Mouse (Mus musculus): Measurements from ENCODE around the gene Ufl1.
"Not testable (repeated sequence)": the region's sequence is repeated elsewhere in the genome, so short reads cannot be mapped to it uniquely, and the experiment has no call there.

The Ufl1 gene

GRCm38 (mm10) chr4:25281671-25282038 is at the start of gene Ufl1:
TSS of gene Ufl1 (minus strand) at chr4:25281821.
- DNase-seq, result peak; percentile 97 to 98

DNA sequence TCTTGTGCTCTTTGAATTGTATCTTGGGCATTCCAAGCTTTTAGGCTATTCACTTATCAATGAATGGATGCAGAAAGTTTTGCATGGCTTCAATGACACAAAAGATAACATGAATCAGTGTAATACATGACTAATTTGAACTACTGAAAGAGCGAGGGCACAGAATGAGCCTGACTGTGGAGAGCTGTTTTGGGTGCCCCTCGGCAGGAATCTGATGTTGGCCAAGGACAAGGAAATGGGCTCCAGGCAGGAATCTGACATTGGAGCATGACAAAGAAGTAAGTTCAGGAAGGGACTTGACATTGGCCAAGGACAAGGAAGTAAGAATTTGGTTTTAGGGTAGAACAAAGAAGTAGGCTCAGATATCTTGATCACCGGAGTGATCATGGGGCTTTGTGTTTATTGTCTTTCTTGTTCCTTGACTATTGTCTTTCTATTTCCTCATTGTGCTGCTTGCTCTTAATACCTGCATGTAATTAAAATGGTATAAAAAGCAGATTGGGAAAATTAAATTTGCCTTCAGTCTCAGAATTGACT is 44.1 kb upstream of the Ufl1 start:
- no peak for DNase-seq

DNA sequence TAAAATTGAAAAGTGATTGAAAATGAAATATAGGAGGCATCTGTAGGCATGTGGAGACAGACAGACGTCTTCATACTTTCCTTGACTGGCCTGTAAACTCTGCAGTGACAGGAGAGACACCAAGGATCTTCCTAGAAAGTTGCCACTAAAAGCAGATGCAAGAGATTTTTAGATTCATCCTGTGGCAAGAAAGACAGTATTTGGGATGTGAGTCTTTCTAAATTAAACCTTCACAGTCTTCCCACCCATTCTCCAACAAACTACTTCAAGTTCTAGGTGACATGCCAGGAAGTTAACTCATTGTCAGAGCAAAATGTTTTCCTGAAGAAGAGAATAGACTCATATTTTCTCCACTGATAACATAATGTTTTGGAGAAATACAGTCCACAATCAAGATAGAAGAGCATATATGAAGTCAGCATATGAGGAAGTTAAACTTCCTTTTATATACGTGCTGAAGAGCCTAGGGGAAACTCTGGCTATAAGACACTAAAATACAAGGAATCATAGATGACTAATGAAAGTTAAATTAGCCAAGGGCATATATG is 41.1 kb upstream of the Ufl1 start:
- no peak for DNase-seq

- no peak for DNase-seq
Observed at GRCm38 (mm10) chr4:25313767-25314166, 32.1 kb upstream of the Ufl1 start.

DNA sequence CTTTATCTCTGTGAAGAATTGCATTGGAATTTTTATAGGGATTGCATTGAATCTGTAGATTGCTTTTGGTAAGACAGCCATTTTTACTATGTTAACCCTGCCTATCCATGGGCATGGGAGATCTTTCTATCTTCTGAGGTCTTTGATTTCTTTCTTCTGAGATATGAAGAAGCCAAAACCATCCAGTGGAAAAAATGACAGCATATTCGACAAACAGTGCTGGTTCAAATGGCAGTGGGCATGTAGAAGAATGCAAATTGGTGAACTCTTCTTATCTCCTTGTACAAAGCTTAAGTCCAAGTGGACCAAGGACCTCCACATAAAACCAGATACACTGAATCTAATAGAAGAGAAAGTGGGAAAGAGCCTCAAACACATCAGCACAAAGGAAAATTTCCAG is 3.4 kb upstream of the Ufl1 start:
- not testable (repeated sequence) for DNase-seq

- no peak for DNase-seq
Observed at GRCm38 (mm10) chr4:25280938-25281670, 517 bp downstream of the Ufl1 start.

- no peak for DNase-seq
Observed at GRCm38 (mm10) chr4:25272861-25273627, 8.6 kb downstream of the Ufl1 start.

DNA sequence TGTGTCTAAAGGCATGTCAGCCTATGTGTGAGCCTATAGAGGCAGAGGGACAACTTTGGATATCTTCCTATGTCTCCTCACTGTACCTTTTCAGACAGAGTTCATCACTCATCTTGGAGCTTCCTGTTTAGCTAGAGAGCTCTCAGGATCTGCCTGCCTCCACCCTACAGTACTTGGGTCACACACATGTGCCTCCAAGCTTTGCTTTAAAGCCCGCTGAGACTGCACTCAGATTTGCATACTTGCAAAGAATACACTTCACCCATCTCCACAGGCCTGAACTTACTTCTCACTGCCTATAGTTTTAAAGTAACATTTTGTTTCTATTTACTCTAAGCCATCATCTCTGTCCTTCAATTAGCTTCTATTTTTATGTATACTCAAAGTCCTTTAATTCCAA is 9.7 kb downstream of the Ufl1 start:
- DNase-seq, result no peak

DNA sequence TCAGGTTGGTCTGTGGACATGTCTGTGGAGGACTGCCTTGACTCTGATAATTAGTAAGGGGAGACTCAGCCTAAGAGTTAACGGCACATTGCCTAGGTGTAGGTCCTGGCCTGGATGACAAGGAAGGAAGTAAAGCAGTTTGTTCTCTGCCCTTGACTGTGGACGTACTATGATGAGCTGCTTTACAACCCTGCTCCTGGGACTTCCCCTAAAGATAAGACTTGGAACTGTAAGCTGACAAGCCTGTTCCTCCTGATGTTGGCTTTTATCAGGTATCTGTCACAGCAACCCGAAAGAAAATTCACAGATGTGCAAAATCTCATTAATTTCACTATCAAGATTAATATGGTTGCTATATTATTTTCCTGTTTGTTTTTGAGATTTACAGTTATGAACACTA is 14.5 kb downstream of the Ufl1 start:
- no peak for DNase-seq

DNA sequence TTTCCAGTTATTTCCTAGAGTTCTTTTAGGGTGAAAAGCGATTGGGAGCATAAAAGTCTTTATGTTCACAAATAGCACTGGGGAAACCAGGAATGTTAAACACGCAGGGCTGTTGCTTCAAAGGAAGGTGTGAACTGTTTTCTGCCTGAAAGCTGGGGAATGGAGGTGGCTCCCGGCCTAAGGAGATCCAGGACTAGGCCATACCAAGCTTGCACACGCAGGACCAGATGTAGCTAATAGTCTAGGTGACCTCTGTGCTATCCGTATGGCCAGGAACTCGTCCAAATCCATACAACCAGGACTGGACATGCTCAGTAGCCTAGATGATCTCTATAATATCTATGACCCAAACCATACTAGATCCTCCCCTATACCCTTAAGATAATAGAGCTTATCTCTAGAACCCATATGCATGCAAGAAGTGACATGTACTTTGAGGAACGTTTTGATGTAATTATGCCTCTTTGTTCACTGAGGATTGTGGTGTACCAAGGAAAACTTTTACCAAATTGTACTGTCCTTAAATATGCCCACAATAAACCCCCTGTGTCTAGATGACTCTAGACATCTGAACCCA is 23.7 kb downstream of the Ufl1 start:
- no peak for DNase-seq

DNA sequence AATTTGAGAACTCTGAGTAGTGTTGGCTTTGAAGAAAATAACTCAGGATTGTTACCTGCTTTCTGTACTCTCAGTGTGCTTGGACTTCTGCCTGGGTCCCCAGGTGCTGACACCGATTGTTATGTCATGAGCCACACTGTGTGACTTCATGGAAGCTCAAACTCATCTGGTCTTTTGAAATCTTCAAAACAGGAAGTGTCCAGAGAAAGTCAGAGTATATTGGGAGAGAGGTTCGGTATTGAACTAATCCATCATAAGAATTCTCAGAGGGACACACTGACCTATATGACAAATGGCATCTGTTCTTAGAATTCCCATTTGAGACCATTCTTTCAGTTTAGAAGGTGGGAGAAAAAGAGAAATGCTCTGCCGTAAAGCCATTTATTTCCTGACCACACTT is 38.8 kb downstream of the Ufl1 start, which contains the start of gene Fhl5:
Gene Fhl5, minus strand, starts transcription at position 101 of the 400 bp plus-strand sequence.
- DNase-seq, result no peak

DNA sequence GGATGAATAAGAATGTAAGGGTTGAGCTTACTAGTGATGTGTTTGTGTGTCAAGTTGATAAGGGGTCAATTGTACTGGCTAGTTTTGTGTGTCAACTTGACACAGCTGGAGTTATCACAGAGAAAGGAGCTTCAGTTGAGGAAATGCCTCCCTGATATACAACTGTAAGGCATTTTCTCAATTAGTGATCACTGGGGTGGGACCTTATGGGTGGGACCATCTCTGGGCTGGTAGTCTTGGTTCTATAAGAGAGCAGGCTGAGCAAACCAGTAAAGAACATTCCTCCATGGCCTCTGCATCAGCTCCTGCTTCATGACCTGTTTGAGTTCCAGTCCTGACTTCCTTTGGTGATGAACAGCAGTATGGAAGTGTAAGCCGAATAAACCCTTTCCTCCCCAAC is 46.0 kb downstream of the Ufl1 start:
- not testable (repeated sequence) for DNase-seq

DNA sequence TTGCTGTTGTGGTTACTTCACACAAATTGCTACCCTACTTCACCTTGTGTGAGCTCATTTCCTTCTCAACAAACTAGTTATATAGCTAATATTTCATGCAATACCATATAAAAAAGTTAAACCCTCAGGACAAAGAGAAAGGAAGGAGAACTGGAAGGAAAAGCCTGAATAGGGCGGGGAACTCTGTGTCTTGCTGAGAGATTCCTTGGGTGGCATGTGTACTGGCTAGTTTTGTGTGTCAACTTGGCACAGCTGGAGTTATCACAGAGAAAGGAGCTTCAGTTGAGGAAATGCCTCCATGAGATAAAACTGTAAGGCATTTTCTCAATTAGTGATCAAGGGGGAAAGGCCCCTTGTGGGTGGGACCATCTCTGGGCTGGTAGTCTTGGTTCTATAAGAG is 47.9 kb downstream of the Ufl1 start:
- DNase-seq, result not testable (repeated sequence)

DNA sequence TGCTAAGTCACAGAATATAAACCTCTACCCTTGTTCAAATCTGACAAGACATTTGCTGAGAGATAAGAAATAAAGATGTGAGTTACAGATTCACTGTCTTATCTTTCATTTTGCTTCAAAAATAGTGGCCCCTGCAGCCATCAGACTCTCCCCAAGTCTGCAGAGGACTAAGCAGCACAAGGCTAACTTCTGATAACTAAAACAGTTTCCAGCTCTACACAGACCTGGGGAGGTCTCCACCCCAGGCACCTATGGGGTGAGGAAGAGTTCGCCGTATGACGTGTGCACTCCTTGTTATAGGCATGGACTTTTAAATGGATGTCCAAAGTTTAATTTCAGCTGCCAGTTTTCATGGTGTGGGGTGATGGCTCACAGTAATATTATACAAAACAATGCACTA is 49.1 kb downstream of the Ufl1 start:
- no peak for DNase-seq

DNA sequence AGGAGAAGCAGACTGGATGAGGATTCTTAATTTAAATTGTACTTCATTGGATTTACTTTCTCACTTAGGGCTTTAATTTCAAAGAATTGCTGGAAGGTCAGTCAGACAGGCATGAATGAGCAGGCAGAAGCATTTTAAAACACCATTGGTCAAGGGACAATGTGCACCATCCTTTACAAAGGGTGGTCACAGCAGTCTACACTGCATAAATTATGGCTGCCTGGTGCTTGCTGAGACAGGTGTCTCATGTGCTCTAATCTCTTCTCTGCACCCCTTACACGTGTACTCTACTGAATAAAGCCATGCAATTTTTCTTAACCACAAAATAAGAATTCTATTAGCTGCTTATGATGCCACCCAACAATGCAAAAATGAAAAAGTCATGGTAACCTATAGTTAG is 54.1 kb downstream of the Ufl1 start:
- no peak for DNase-seq

DNA sequence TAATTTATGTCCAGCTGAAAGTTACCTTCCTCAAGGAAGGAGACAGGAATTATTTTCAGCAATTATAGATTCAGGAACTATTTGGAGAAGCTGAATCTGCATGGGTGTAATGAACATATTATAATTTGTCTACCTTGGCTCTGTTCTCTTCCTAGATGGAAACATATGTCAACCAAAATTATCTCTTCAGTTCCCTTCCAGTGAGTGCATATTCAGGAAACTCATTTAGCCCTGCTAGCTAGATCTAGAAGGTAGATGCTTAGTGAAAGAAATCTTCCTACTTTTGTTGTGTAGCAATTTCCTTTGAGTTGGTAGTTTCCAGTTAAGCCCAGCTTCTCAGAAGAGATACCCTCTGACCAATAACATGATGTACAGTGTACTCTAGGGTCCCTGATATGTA is 59.7 kb downstream of the Ufl1 start:
- no peak for DNase-seq

GRCm38 (mm10) chr4:25213451-25213850 is 68.2 kb downstream of the Ufl1 start:
- DNase-seq, result no peak

DNA sequence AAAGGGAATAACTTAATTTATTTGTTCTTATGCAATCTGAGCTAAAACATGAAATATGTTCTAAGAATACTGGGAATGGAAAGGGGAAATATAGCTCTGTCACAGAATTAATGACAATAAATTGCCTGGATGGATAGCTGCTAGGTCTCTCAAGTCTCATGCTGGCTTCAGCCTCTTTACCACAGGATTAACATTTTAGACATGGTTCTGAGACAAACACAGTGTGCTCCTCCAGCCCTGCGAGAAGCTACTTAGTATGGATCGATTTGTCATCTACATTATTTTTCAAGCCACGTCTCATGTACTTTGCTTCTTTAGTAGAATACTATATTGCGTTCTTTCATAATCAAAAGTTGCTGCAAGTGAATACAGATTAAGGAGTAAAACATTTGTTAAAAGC is 75.5 kb downstream of the Ufl1 start:
- DNase-seq, result no peak

Data from kidney, postnatal 25 days (tissue).